Mouse (Mus musculus): ENCODE results near the gene Ildr2. TPM values are rescaled to one million over a fixed set of nuclear protein-coding genes. Genes with fewer than 3 reads are reported as not detected.

Ildr2 gene
- total and polyA plus RNA-seq, 3 experiments, result not detected

GRCm38 (mm10) chr1:166281287-166281686 is 27.3 kb downstream of the Ildr2 start:
- no peak for TF ChIP-seq ZC3H11A (IDR thresholded peaks at IDR 0.05; ENCODE audit: low read depth, low read length)
- no peak for TF ChIP-seq SIN3A (IDR thresholded peaks at IDR 0.05; ENCODE audit: low read length)
- TF ChIP-seq EP300 (IDR thresholded peaks at IDR 0.05; ENCODE audit: low read length), result no peak
- TF ChIP-seq JUN (IDR thresholded peaks at IDR 0.05; ENCODE audit: insufficient read depth, low read depth, low read length), result no peak
- TF ChIP-seq MYC (IDR thresholded peaks at IDR 0.05; ENCODE audit: low read depth, low read length), result no peak
- no peak for TF ChIP-seq ETS1 (conservative IDR thresholded peaks at IDR 0.05; ENCODE audit: low read depth, low read length)
- TF ChIP-seq USF2 (conservative IDR thresholded peaks at IDR 0.05; ENCODE audit: low read depth, low read length), result no peak
- TF ChIP-seq MAFK (IDR thresholded peaks at IDR 0.05; ENCODE audit: insufficient replicate concordance, low read length), result no peak
- no peak for TF ChIP-seq E2F4 (IDR thresholded peaks at IDR 0.05; ENCODE audit: insufficient replicate concordance, low read depth, low read length)
- no peak for TF ChIP-seq TCF12 (IDR thresholded peaks at IDR 0.05; ENCODE audit: low read depth, low read length)
- H3K27me3 ChIP-seq (replicated peaks), result peaks cover 27% of the 10 kb centered on the region

GRCm38 (mm10) chr1:166281836-166282235 is 27.9 kb downstream of the Ildr2 start:
- dilution Hi-C loops (cut with MboI; ENCODE audit: extremely low pct_ligation_motif_present, extremely low pct_unique_long_range_greater_than_20kb, low sequenced_read_pairs), result no loop called here
- no peak overlapping the region for H3K4me3 ChIP-seq (replicated peaks in 1 of 3; ENCODE audit: low read depth in 2 of 3, low read length in 2 of 3, poor library complexity in 1 of 3)
- no peak for TF ChIP-seq NELFE (IDR thresholded peaks at IDR 0.05; ENCODE audit: low read depth, low read length)
- no peak for TF ChIP-seq GABPA (IDR thresholded peaks at IDR 0.05; ENCODE audit: insufficient replicate concordance, low read depth, low read length)
- no peak for TF ChIP-seq SMC3 (IDR thresholded peaks at IDR 0.05; ENCODE audit: low read depth, low read length)
- no peak for TF ChIP-seq MAX (IDR thresholded peaks at IDR 0.05; ENCODE audit: low read length)
- TF ChIP-seq EP300 (IDR thresholded peaks at IDR 0.05; ENCODE audit: low read length), result no peak
- TF ChIP-seq CHD2 (IDR thresholded peaks at IDR 0.05; ENCODE audit: low read length), result no peak
- no peak for TF ChIP-seq MYC (IDR thresholded peaks at IDR 0.05; ENCODE audit: low read depth, low read length)
- TF ChIP-seq SIN3A (IDR thresholded peaks at IDR 0.05; ENCODE audit: low read length), result no peak
- no peak for TF ChIP-seq ZC3H11A (IDR thresholded peaks at IDR 0.05; ENCODE audit: low read depth, low read length)
- no peaks in the 10 kb centered on the region for H3K79me2 ChIP-seq (replicated peaks; ENCODE audit: control insufficient read depth, extremely low read depth, insufficient read depth, poor library complexity, severe bottlenecking)
- no peaks in the 10 kb centered on the region for H3K4me1 ChIP-seq (ENCODE audit: control insufficient read depth in 1 of 2, insufficient read depth in 2 of 2)
- in situ Hi-C loops (cut with MboI; ENCODE audit: low pct_ligation_motif_present, low pct_unique_long_range_greater_than_20kb, low sequenced_read_pairs), result no loop called here
- H3K27ac ChIP-seq (ENCODE audit: insufficient read depth, low read depth), result no peak overlapping the region
- H3K4me2 ChIP-seq (ENCODE audit: insufficient read depth, low read depth, poor library complexity, severe bottlenecking), result no peak overlapping the region
- no peak for DNase-seq (ENCODE audit: extremely low read depth)
- H3K36me3 ChIP-seq (replicated peaks in 1 of 2; ENCODE audit: control insufficient read depth in 1 of 2, insufficient read depth in 1 of 2, low read length in 1 of 2), result no peaks in the 10 kb centered on the region
- no peaks in the 10 kb centered on the region for H3K9me3 ChIP-seq (replicated peaks; ENCODE audit: low read length)
- H3K27me3 ChIP-seq (replicated peaks), result peaks cover 27% of the 10 kb centered on the region
- no peak overlapping the region for H3K9ac ChIP-seq (ENCODE audit: insufficient read depth, low read depth)

More at GRCm38 (mm10) chr1:166281287-166281686, 27.3 kb downstream of the Ildr2 start:
- no peak overlapping the region for H3K4me3 ChIP-seq (replicated peaks in 1 of 3; ENCODE audit: low read depth in 2 of 3, low read length in 2 of 3, poor library complexity in 1 of 3)
- no peaks in the 10 kb centered on the region for H3K79me2 ChIP-seq (replicated peaks; ENCODE audit: control insufficient read depth, extremely low read depth, insufficient read depth, poor library complexity, severe bottlenecking)
- dilution Hi-C loops (cut with MboI; ENCODE audit: extremely low pct_ligation_motif_present, extremely low pct_unique_long_range_greater_than_20kb, low sequenced_read_pairs) (no loop called here), in situ Hi-C loops (cut with MboI; ENCODE audit: low pct_ligation_motif_present, low pct_unique_long_range_greater_than_20kb, low sequenced_read_pairs) (no loop called here)
- no peak for DNase-seq (ENCODE audit: extremely low read depth)
- no peaks in the 10 kb centered on the region for H3K4me1 ChIP-seq (ENCODE audit: control insufficient read depth in 1 of 2, insufficient read depth in 2 of 2)
- no peaks in the 10 kb centered on the region for H3K36me3 ChIP-seq (replicated peaks in 1 of 2; ENCODE audit: control insufficient read depth in 1 of 2, insufficient read depth in 1 of 2, low read length in 1 of 2)
- H3K9ac ChIP-seq (ENCODE audit: insufficient read depth, low read depth), result no peak overlapping the region
- H3K27ac ChIP-seq (ENCODE audit: insufficient read depth, low read depth), result no peak overlapping the region
- no peak overlapping the region for H3K4me2 ChIP-seq (ENCODE audit: insufficient read depth, low read depth, poor library complexity, severe bottlenecking)
- no peaks in the 10 kb centered on the region for H3K9me3 ChIP-seq (replicated peaks; ENCODE audit: low read length)

All from CH12.LX (cell line).